Mouse (Mus musculus): ENCODE data around the gene Secisbp2l. TPM values are rescaled to one million over a fixed set of nuclear protein-coding genes. Genes with fewer than 3 reads are reported as not detected.

Gene Secisbp2l
- polyA plus RNA-seq, 1 experiment, result 38.2 TPM

- Histone ChIP-seq H3K27ac (ENCODE audit: insufficient read depth, low read length) (no peak overlapping the region), H3K4me1 (ENCODE audit: control insufficient read depth, insufficient read depth, low read length) (peaks cover 4% of the 10 kb centered on the region), H3K4me3 (ENCODE audit: insufficient read depth, low read length) (no peak overlapping the region)
- TF ChIP-seq POLR2A (IDR thresholded peaks at IDR 0.05; ENCODE audit: extremely low read depth, insufficient read depth, low read length) (no peak), CTCF (IDR thresholded peaks at IDR 0.05; ENCODE audit: extremely low read depth, insufficient read depth, low read length) (no peak)
Observed at GRCm38 (mm10) chr2:125788785-125789184, 6.1 kb upstream of the Secisbp2l start.

GRCm38 (mm10) chr2:125788351-125788750, 5.7 kb upstream of the Secisbp2l start:
- H3K4me3 ChIP-seq (ENCODE audit: insufficient read depth, low read length), result no peak overlapping the region
- H3K27ac ChIP-seq (ENCODE audit: insufficient read depth, low read length), result no peak overlapping the region
- TF ChIP-seq CTCF (IDR thresholded peaks at IDR 0.05; ENCODE audit: extremely low read depth, insufficient read depth, low read length) (no peak), POLR2A (IDR thresholded peaks at IDR 0.05; ENCODE audit: extremely low read depth, insufficient read depth, low read length) (no peak)
- H3K4me1 ChIP-seq (ENCODE audit: control insufficient read depth, insufficient read depth, low read length), result peaks cover 6% of the 10 kb centered on the region

DNA sequence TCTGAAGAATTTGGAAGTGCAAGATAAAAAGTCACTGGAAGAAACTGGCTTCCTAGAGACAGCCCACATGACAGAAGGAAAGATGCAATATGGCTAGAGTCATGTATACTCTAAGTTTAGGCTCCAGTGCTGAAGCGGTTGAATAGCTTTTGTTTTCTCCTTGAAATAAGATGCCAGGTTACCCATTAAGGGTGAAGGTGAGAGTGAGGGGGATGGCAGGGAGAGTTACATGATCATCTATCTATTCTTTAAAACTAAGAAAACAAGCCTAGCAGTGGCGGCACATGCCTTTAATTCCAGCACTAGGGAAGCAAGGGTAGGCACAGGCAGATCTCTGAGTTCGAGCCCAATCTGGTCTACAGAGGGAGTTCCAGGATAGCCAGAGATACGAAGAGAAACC, 2.4 kb upstream of the Secisbp2l start:
- peaks cover 12% of the 10 kb centered on the region for H3K4me1 ChIP-seq (ENCODE audit: control insufficient read depth, insufficient read depth, low read length)
- TF ChIP-seq POLR2A (IDR thresholded peaks at IDR 0.05; ENCODE audit: extremely low read depth, insufficient read depth, low read length) (no peak), CTCF (IDR thresholded peaks at IDR 0.05; ENCODE audit: extremely low read depth, insufficient read depth, low read length) (no peak)
- no peak overlapping the region for H3K4me3 ChIP-seq (ENCODE audit: insufficient read depth, low read length)
- no peak overlapping the region for H3K27ac ChIP-seq (ENCODE audit: insufficient read depth, low read length)

- no peak for TF ChIP-seq POLR2A (IDR thresholded peaks at IDR 0.05; ENCODE audit: extremely low read depth, insufficient read depth, low read length)
- no peak for TF ChIP-seq CTCF (IDR thresholded peaks at IDR 0.05; ENCODE audit: extremely low read depth, insufficient read depth, low read length)
- no peak overlapping the region for H3K27ac ChIP-seq (ENCODE audit: insufficient read depth, low read length)
- H3K4me3 ChIP-seq (ENCODE audit: insufficient read depth, low read length), result no peak overlapping the region
- H3K4me1 ChIP-seq (ENCODE audit: control insufficient read depth, insufficient read depth, low read length), result peaks cover 12% of the 10 kb centered on the region
Observed at GRCm38 (mm10) chr2:125784392-125784791, 1.7 kb upstream of the Secisbp2l start.

GRCm38 (mm10) chr2:125783868-125784267, 1.2 kb upstream of the Secisbp2l start:
- TF ChIP-seq POLR2A (IDR thresholded peaks at IDR 0.05; ENCODE audit: extremely low read depth, insufficient read depth, low read length) (no peak), CTCF (IDR thresholded peaks at IDR 0.05; ENCODE audit: extremely low read depth, insufficient read depth, low read length) (no peak)
- Histone ChIP-seq H3K4me3 (ENCODE audit: insufficient read depth, low read length) (no peak overlapping the region), H3K27ac (ENCODE audit: insufficient read depth, low read length) (peak overlapping the region; percentile 57; the same call in 1 of the 2 replicates), H3K4me1 (ENCODE audit: control insufficient read depth, insufficient read depth, low read length) (peaks cover 12% of the 10 kb centered on the region)

- H3K4me1 ChIP-seq (ENCODE audit: control insufficient read depth, insufficient read depth, low read length), result peaks cover 10% of the 10 kb centered on the region
- peak overlapping the region; percentile 66; the same call in 1 of the 2 replicates for H3K27ac ChIP-seq (ENCODE audit: insufficient read depth, low read length)
- H3K4me3 ChIP-seq (ENCODE audit: insufficient read depth, low read length), result peak overlapping the region; percentile 90
- TF ChIP-seq CTCF (IDR thresholded peaks at IDR 0.05; ENCODE audit: extremely low read depth, insufficient read depth, low read length) (no peak), POLR2A (IDR thresholded peaks at IDR 0.05; ENCODE audit: extremely low read depth, insufficient read depth, low read length) (no peak)
Observed at GRCm38 (mm10) chr2:125781978-125782718, 522 bp downstream of the Secisbp2l start.

DNA sequence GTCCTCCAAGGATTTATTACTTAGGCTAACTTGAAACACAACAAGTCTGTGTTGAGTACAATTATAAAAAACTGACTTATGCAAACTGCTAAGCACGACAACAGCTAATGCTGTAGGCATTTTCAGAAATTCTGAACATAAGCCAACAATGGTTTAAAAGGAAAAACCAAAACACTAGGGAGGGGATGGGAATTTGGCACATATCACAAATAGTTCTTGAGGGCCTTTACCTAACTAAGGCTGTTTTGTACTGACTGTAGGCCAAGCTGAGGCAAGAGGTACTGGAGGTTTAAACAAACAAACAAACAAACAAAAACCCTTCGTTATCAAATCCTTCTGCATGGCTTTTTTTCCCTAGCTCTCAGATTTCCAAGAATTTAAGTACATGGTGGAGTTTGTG, 1.7 kb downstream of the Secisbp2l start:
- peaks cover 10% of the 10 kb centered on the region for H3K4me1 ChIP-seq (ENCODE audit: control insufficient read depth, insufficient read depth, low read length)
- H3K4me3 ChIP-seq (ENCODE audit: insufficient read depth, low read length), result peak overlapping the region; percentile 90; the same call in 1 of the 2 replicates
- H3K27ac ChIP-seq (ENCODE audit: insufficient read depth, low read length), result no peak overlapping the region
- TF ChIP-seq POLR2A (IDR thresholded peaks at IDR 0.05; ENCODE audit: extremely low read depth, insufficient read depth, low read length), result no peak

DNA sequence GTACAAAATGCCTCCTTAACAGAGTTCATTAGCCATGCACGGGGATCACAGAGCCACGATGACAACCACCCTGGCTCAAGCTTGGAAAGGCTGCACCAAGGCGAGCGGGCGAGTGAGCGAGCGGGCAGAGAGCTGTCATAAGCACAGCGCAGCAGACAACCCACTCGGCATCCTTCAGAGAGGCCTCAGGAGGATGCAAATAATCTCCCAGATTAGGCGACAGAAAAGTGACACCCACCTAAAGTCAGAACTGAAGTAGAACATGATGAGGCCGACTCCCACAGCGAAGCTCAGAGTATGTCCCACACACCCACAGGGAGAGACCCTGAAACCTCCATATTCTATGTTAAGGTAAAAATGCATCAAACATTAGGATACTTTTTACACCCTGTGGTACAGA, 4.3 kb downstream of the Secisbp2l start:
- no peak for TF ChIP-seq POLR2A (IDR thresholded peaks at IDR 0.05; ENCODE audit: extremely low read depth, insufficient read depth, low read length)
- no peak for TF ChIP-seq CTCF (IDR thresholded peaks at IDR 0.05; ENCODE audit: extremely low read depth, insufficient read depth, low read length)
- no peak overlapping the region for H3K27ac ChIP-seq (ENCODE audit: insufficient read depth, low read length)
- no peak overlapping the region for H3K4me3 ChIP-seq (ENCODE audit: insufficient read depth, low read length)
- peaks cover 7% of the 10 kb centered on the region for H3K4me1 ChIP-seq (ENCODE audit: control insufficient read depth, insufficient read depth, low read length)

GRCm38 (mm10) chr2:125777018-125777417, 5.7 kb downstream of the Secisbp2l start:
- Histone ChIP-seq H3K4me3 (ENCODE audit: insufficient read depth, low read length) (no peak overlapping the region), H3K27ac (ENCODE audit: insufficient read depth, low read length) (no peak overlapping the region), H3K4me1 (ENCODE audit: control insufficient read depth, insufficient read depth, low read length) (peaks cover 6% of the 10 kb centered on the region)
- TF ChIP-seq CTCF (IDR thresholded peaks at IDR 0.05; ENCODE audit: extremely low read depth, insufficient read depth, low read length) (no peak), POLR2A (IDR thresholded peaks at IDR 0.05; ENCODE audit: extremely low read depth, insufficient read depth, low read length) (no peak)

DNA sequence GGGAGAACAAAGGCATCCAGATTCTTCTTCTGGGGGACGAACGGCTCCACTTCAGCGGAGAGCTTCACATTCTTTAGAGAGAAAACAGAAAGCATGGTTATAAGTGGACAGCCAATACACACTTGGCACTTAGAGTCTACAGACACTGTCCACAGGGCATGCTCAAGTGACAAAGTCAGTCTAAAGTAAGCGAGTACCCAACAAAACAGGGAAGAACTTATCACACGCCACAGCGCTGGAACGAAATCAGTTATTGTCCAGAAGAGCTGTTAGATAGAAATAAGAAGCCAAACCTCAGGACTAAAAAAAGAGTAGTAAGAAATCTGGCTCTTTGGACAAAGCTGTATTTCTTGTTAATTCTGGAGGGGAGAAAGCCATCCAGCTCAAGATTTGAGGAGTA, 7.0 kb downstream of the Secisbp2l start:
- Histone ChIP-seq H3K27ac (ENCODE audit: insufficient read depth, low read length) (no peak overlapping the region), H3K4me3 (ENCODE audit: insufficient read depth, low read length) (no peak overlapping the region), H3K4me1 (ENCODE audit: control insufficient read depth, insufficient read depth, low read length) (peaks cover 3% of the 10 kb centered on the region; the same call in 1 of the 2 replicates)
- no peak for TF ChIP-seq CTCF (IDR thresholded peaks at IDR 0.05; ENCODE audit: extremely low read depth, insufficient read depth, low read length)
- no peak for TF ChIP-seq POLR2A (IDR thresholded peaks at IDR 0.05; ENCODE audit: extremely low read depth, insufficient read depth, low read length)
